Mouse (Mus musculus): ENCODE measurements around the gene Tmem63c.

- TF ChIP-seq POLR2A (IDR thresholded peaks at IDR 0.05; ENCODE audit: extremely low read depth, insufficient read depth, low read length), result no peak
- TF ChIP-seq CTCF (IDR thresholded peaks at IDR 0.05; ENCODE audit: extremely low read depth, insufficient read depth, low read length), result no peak
These were observed 117.6 kb downstream of the Tmem63c start for GRCm38 (mm10) chr12:87138768-87139167.
